Mouse (Mus musculus): ENCODE data around the gene Tmem140. TPM values are rescaled to one million over a fixed set of nuclear protein-coding genes. Genes with fewer than 3 reads are reported as not detected.

Gene Tmem140
- polyA plus RNA-seq, 1 experiment from 2014 or later = 17.0 TPM

DNA sequence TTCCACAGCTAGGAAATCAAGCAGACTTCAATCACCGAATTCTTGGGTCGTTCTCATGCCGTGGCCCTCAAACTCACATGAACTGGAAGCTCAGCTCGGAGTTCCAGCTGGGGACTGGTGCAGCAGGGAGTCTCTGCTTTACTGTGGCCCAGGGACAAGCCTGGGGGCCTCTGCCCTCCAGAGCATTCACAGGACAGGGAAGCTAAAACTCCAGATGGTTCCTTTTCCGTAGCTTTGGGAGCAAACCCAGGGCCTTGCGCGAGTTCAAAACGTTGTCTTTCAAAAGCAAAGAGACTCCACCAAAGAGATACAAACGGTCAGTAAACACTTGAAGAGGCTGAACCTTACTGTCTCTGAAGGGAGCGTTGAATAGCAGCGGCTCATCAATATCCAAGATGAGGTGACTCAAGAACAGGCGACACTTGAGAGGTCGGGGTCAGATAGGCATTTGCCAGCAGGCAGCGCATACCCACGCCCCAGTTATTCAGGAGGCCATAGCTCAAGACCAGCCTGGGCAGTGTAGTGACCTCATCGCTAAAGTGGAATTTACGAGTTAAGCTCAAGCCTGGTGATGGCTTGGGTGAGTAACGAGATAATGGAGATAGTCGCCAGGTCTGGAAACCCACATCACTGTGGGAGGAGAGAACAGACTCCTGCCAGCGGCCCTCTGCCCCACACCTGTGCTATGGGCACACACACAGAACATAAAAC is 5.7 kb downstream of the Tmem140 start:
- DNase-seq (no peak), ATAC-seq (no peak)
- Histone ChIP-seq H3K9me3 (ENCODE audit: low read length) (no peaks in the 10 kb centered on the region), H3K27me3 (ENCODE audit: insufficient read depth, low read length) (no peaks in the 10 kb centered on the region), H3K27ac (ENCODE audit: low read depth) (peak overlapping the region; percentile 86), H3K4me3 (ENCODE audit: low read depth, low read length) (no peak overlapping the region), H3K9ac (replicated peaks) (no peak overlapping the region), H3K4me1 (ENCODE audit: insufficient read depth) (peaks cover 56% of the 10 kb centered on the region), H3K36me3 (replicated peaks; ENCODE audit: insufficient read depth, low read length) (peaks cover 7% of the 10 kb centered on the region; the same call in 1 of the 2 replicates), H3K4me2 (ENCODE audit: low read depth, low read length) (peak overlapping the region; percentile 1; the same call in 1 of the 2 replicates)
- 60% methylated on average over 20 of the region's 20 CpGs for whole genome bisulfite sequencing (ENCODE audit: insufficient replicate concordance)
- TF ChIP-seq EP300 (IDR thresholded peaks at IDR 0.05; ENCODE audit: low read depth) (no peak), CTCF (IDR thresholded peaks at IDR 0.05; ENCODE audit: low read depth) (no peak)

GRCm38 (mm10) chr6:34869225-34869915 is 6.4 kb downstream of the Tmem140 start:
- H3K4me1 ChIP-seq (ENCODE audit: insufficient read depth) = peaks cover 63% of the 10 kb centered on the region
- 28% methylated on average over 13 of the region's 13 CpGs for WGBS (ENCODE audit: insufficient replicate concordance)

DNA sequence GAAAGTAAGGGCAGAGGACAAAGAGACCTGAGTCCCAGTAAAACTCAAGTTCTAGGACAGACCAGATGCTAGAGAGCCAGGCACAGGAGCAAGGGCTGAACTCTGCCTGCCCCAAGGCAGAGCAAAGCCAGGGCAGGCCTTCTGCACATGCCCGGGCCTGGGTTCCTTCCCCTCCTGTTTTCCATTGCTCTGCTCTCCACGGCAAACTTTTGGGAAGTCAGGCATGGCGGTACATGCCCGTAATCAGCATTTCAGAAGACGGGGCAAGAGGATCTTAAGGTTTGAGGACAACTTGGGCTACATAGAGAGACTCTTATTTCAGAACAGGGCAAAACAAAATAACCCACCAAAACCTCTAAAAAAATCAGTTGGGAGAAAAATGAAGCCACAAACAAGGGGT is 7.2 kb downstream of the Tmem140 start:
- H3K4me1 ChIP-seq (ENCODE audit: insufficient read depth) = peaks cover 70% of the 10 kb centered on the region
- no peaks in the 10 kb centered on the region for H3K27me3 ChIP-seq (ENCODE audit: insufficient read depth, low read length)
- TF ChIP-seq CTCF (IDR thresholded peaks at IDR 0.05; ENCODE audit: low read depth) = no peak
- TF ChIP-seq EP300 (IDR thresholded peaks at IDR 0.05; ENCODE audit: low read depth) = no peak
- no peak overlapping the region for H3K4me3 ChIP-seq (ENCODE audit: low read depth, low read length)
- DNase-seq (peak; percentile 18), ATAC-seq (no peak)
- H3K4me2 ChIP-seq (ENCODE audit: low read depth, low read length) = peak overlapping the region; percentile 52
- H3K9ac ChIP-seq (replicated peaks) = peak overlapping the region; percentile 37
- H3K36me3 ChIP-seq (replicated peaks; ENCODE audit: insufficient read depth, low read length) = peaks cover 7% of the 10 kb centered on the region; the same call in 1 of the 2 replicates
- no peaks in the 10 kb centered on the region for H3K9me3 ChIP-seq (ENCODE audit: low read length)
- peak overlapping the region; percentile 86 for H3K27ac ChIP-seq (ENCODE audit: low read depth)
- WGBS (ENCODE audit: insufficient replicate concordance) = 35% methylated on average over 5 of the region's 5 CpGs

More at GRCm38 (mm10) chr6:34869225-34869915, 6.4 kb downstream of the Tmem140 start:
- Histone ChIP-seq H3K9ac (replicated peaks) (peak overlapping the region; percentile 37), H3K27ac (ENCODE audit: low read depth) (peak overlapping the region; percentile 86), H3K27me3 (ENCODE audit: insufficient read depth, low read length) (no peaks in the 10 kb centered on the region), H3K36me3 (replicated peaks; ENCODE audit: insufficient read depth, low read length) (peaks cover 7% of the 10 kb centered on the region; the same call in 1 of the 2 replicates), H3K4me2 (ENCODE audit: low read depth, low read length) (peak overlapping the region; percentile 52), H3K4me3 (ENCODE audit: low read depth, low read length) (no peak overlapping the region), H3K9me3 (ENCODE audit: low read length) (no peaks in the 10 kb centered on the region)
- DNase-seq (peak; percentile 64), ATAC-seq (peak; percentile 57)
- TF ChIP-seq CTCF (IDR thresholded peaks at IDR 0.05; ENCODE audit: low read depth) = no peak
- peak; percentile 67; the same call in 1 of the 2 replicates for TF ChIP-seq EP300 (IDR thresholded peaks at IDR 0.05; ENCODE audit: low read depth)

DNA sequence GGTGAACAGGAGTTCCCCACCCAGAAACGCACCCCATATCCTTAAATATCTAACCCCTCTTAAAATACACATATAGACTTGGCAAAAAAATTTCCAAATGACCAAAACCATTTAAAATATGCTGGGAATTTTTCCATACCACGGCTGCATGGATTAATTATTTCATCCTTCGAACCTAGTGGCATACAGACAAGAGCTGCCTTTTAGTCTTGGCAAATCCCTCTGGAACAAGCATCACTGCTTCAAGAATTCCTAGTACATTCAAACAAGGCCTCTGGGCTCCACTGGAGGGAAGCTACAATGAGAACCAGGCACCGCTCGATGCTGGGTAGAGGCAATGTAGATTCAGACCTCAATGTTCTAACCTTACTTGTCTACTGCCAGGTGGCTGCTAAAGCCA is 7.8 kb downstream of the Tmem140 start:
- DNase-seq (no peak), ATAC-seq (no peak)
- Histone ChIP-seq H3K9ac (replicated peaks) (no peak overlapping the region), H3K27me3 (ENCODE audit: insufficient read depth, low read length) (no peaks in the 10 kb centered on the region), H3K36me3 (replicated peaks; ENCODE audit: insufficient read depth, low read length) (peaks cover 7% of the 10 kb centered on the region; the same call in 1 of the 2 replicates), H3K27ac (ENCODE audit: low read depth) (peak overlapping the region; percentile 86), H3K4me3 (ENCODE audit: low read depth, low read length) (no peak overlapping the region), H3K4me2 (ENCODE audit: low read depth, low read length) (no peak overlapping the region), H3K9me3 (ENCODE audit: low read length) (no peaks in the 10 kb centered on the region), H3K4me1 (ENCODE audit: insufficient read depth) (peaks cover 70% of the 10 kb centered on the region)
- TF ChIP-seq EP300 (IDR thresholded peaks at IDR 0.05; ENCODE audit: low read depth) (no peak), CTCF (IDR thresholded peaks at IDR 0.05; ENCODE audit: low read depth) (no peak)
- 71% methylated on average over 5 of the region's 5 CpGs for whole genome bisulfite sequencing (ENCODE audit: insufficient replicate concordance)

- Histone ChIP-seq H3K4me2 (ENCODE audit: low read depth, low read length) (no peak overlapping the region), H3K27me3 (ENCODE audit: insufficient read depth, low read length) (no peaks in the 10 kb centered on the region), H3K9ac (replicated peaks) (no peak overlapping the region), H3K4me3 (ENCODE audit: low read depth, low read length) (no peak overlapping the region), H3K36me3 (replicated peaks; ENCODE audit: insufficient read depth, low read length) (peaks cover 5% of the 10 kb centered on the region; the same call in 1 of the 2 replicates), H3K4me1 (ENCODE audit: insufficient read depth) (peaks cover 70% of the 10 kb centered on the region), H3K9me3 (ENCODE audit: low read length) (no peaks in the 10 kb centered on the region), H3K27ac (ENCODE audit: low read depth) (0 out of 2 replicates have a peak overlapping the region, but pooled peaks have one; percentile 6)
- TF ChIP-seq EP300 (IDR thresholded peaks at IDR 0.05; ENCODE audit: low read depth) (no peak), CTCF (IDR thresholded peaks at IDR 0.05; ENCODE audit: low read depth) (no peak)
- DNase-seq = no peak
- 76% methylated on average over 7 of the region's 7 CpGs for WGBS (ENCODE audit: insufficient replicate concordance)
- ATAC-seq = no peak
Measured at GRCm38 (mm10) chr6:34871929-34872328, 9.0 kb downstream of the Tmem140 start.

- no peak for ATAC-seq
- Histone ChIP-seq H3K4me1 (ENCODE audit: insufficient read depth) (peaks cover 64% of the 10 kb centered on the region), H3K27ac (ENCODE audit: low read depth) (no peak overlapping the region; the same call in 1 of the 2 replicates), H3K9me3 (ENCODE audit: low read length) (no peaks in the 10 kb centered on the region), H3K9ac (replicated peaks) (no peak overlapping the region), H3K4me2 (ENCODE audit: low read depth, low read length) (no peak overlapping the region), H3K27me3 (ENCODE audit: insufficient read depth, low read length) (no peaks in the 10 kb centered on the region), H3K4me3 (ENCODE audit: low read depth, low read length) (no peak overlapping the region), H3K36me3 (replicated peaks; ENCODE audit: insufficient read depth, low read length) (peaks cover 4% of the 10 kb centered on the region; the same call in 1 of the 2 replicates)
- WGBS (ENCODE audit: insufficient replicate concordance) = 82% methylated on average over 10 of the region's 10 CpGs
- DNase-seq = no peak
- TF ChIP-seq CTCF (IDR thresholded peaks at IDR 0.05; ENCODE audit: low read depth) (no peak), EP300 (IDR thresholded peaks at IDR 0.05; ENCODE audit: low read depth) (no peak)
Measured at GRCm38 (mm10) chr6:34872871-34873270, 9.9 kb downstream of the Tmem140 start.
